Comparison of ENCODE assay signal across 8 mouse cellular contexts in the genomic region with DNA sequence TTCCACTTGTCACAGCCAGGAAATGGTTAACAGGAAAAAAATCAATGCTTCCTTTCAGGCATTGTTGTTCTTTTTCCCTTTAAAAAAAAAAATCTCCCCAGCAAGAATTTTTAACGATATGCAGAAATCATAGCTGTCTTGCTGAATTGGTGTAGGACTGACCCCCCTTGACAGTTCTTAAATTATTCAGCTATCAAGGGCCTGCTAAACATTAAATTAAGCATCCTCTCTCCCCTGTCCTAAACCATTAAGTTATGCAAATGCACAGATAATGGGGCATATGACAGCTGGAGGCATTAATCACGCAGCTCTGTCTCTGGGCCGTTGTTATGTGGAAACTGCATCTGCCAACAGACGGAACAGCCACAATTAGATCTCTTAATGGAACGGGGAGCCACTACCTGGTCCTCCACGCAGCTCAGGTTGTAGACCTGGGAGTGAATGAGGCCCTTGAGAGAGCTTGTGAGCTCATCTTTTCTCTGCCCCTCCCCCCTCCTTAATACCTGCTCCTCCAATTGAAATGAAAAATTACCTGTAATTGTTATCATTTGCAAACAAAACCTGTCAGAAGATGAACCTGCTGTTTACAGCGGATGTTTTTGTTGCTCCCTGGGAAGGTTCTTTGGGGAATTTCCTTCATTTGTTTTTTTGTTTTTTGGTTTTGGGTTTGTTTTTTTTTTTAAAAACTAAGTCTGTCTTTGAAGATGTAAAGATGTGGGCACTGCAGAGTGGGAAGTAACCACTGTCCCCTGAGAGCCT.
DNase-seq lines count a peak whose midpoint lies in the region; ATAC-seq and TF ChIP-seq lines count a peak whose summit lies in the region.

No protein-coding gene starts in this region.

- peaks cover 32% of the 10 kb centered on the region for H3K4me1 ChIP-seq in kidney, embryonic 16.5 days (ENCODE audit: insufficient read depth, low read length)
- H3K4me1 ChIP-seq in bone marrow, adult 2 months (ENCODE audit: control insufficient read depth, insufficient read depth, low read length), result peaks cover 3% of the 10 kb centered on the region
- H3K4me1 ChIP-seq in forebrain, postnatal 0 days (ENCODE audit: insufficient read depth), result peaks cover 9% of the 10 kb centered on the region
- H3K4me1 ChIP-seq in midbrain, embryonic 13.5 days (replicated peaks), result peaks cover 36% of the 10 kb centered on the region

- no peaks in the 10 kb centered on the region for H3K27me3 ChIP-seq in kidney, embryonic 16.5 days (ENCODE audit: insufficient read depth, low read length)
- H3K27me3 ChIP-seq in forebrain, postnatal 0 days (ENCODE audit: insufficient read depth, low read length), result no peaks in the 10 kb centered on the region
- peaks cover 8% of the 10 kb centered on the region; the same call in 1 of the 2 replicates for H3K27me3 ChIP-seq in midbrain, embryonic 13.5 days

- TF ChIP-seq POLR2A in bone marrow, adult 2 months (IDR thresholded peaks at IDR 0.05; ENCODE audit: borderline replicate concordance, control insufficient read depth, low read depth, low read length), result no peak

- peak overlapping the region; percentile 70 for H3K27ac ChIP-seq in kidney, embryonic 16.5 days (ENCODE audit: low read length)
- peak overlapping the region; percentile 93 for H3K27ac ChIP-seq in bone marrow, adult 2 months (ENCODE audit: control insufficient read depth, insufficient read depth, low read depth, low read length, poor library complexity)
- H3K27ac ChIP-seq in forebrain, postnatal 0 days (ENCODE audit: low read depth, low read length), result no peak overlapping the region
- H3K27ac ChIP-seq in midbrain, embryonic 13.5 days, result peak overlapping the region; percentile 83

- no peak for TF ChIP-seq CTCF in bone marrow, adult 2 months (IDR thresholded peaks at IDR 0.05; ENCODE audit: control insufficient read depth, insufficient read depth, low read length)
- no peak for TF ChIP-seq CTCF in forebrain, postnatal 0 days (IDR thresholded peaks at IDR 0.05; ENCODE audit: low read depth)

- peak; percentile 76 for ATAC-seq in kidney, embryonic 16.5 days (ENCODE audit: low FRiP score, low TSS enrichment)
- peak; percentile 68 for ATAC-seq in forebrain, postnatal 0 days
- ATAC-seq in midbrain, embryonic 13.5 days, result peak; percentile 88

- WGBS in kidney, embryonic 16.5 days, result 3% methylated on average over 7 of the region's 7 CpGs
- 1% methylated on average over 7 of the region's 7 CpGs for WGBS in bone marrow, adult 2 months
- WGBS in forebrain, postnatal 0 days, result 10% methylated on average over 7 of the region's 7 CpGs
- 14% methylated on average over 7 of the region's 7 CpGs for WGBS in midbrain, embryonic 13.5 days

- H3K4me3 ChIP-seq in kidney, embryonic 16.5 days (ENCODE audit: low read length), result no peak overlapping the region
- H3K4me3 ChIP-seq in bone marrow, adult 2 months (replicated peaks; ENCODE audit: control insufficient read depth, low read depth, low read length), result no peak overlapping the region
- no peak overlapping the region for H3K4me3 ChIP-seq in forebrain, postnatal 0 days (ENCODE audit: low read depth, low read length)
- no peak overlapping the region for H3K4me3 ChIP-seq in midbrain, embryonic 13.5 days (replicated peaks)

- no peak overlapping the region for H3K9ac ChIP-seq in kidney, embryonic 16.5 days (replicated peaks; ENCODE audit: low read length)
- H3K9ac ChIP-seq in forebrain, postnatal 0 days, result no peak overlapping the region
- H3K9ac ChIP-seq in midbrain, embryonic 13.5 days (replicated peaks), result no peak overlapping the region

- H3K9me3 ChIP-seq in kidney, embryonic 16.5 days (ENCODE audit: low read length), result no peaks in the 10 kb centered on the region
- H3K9me3 ChIP-seq in forebrain, postnatal 0 days (ENCODE audit: low read length), result no peaks in the 10 kb centered on the region
- no peaks in the 10 kb centered on the region; the same call in 1 of the 2 replicates for H3K9me3 ChIP-seq in midbrain, embryonic 13.5 days

- DNase-seq in kidney, adult 11 months, result no peak
- DNase-seq in forebrain, postnatal 0 days, result peak; percentile 47
- DNase-seq in frontal cortex, adult 2 months (ENCODE audit: extremely low spot score in 1 of 2, low spot score in 1 of 2), result no peak
- no peak for DNase-seq in adrenal gland, adult 18-20 months (ENCODE audit: low spot score in 2 of 2)
- no peak for DNase-seq in layer of hippocampus, adult 11-12 months (ENCODE audit: low spot score)

- no peaks in the 10 kb centered on the region for H3K36me3 ChIP-seq in kidney, embryonic 16.5 days (ENCODE audit: insufficient read depth, low read length)
- H3K36me3 ChIP-seq in forebrain, postnatal 0 days (ENCODE audit: insufficient read depth), result no peaks in the 10 kb centered on the region
- H3K36me3 ChIP-seq in midbrain, embryonic 13.5 days, result no peaks in the 10 kb centered on the region

- H3K4me2 ChIP-seq in kidney, embryonic 16.5 days (replicated peaks; ENCODE audit: low read depth, low read length), result peak overlapping the region; percentile 31
- H3K4me2 ChIP-seq in forebrain, postnatal 0 days (ENCODE audit: low read depth), result no peak overlapping the region
- peak overlapping the region; percentile 30 for H3K4me2 ChIP-seq in midbrain, embryonic 13.5 days (replicated peaks)
